Mouse (Mus musculus): Measurements from ENCODE around the gene Lamp2. TPM values are rescaled to one million over a fixed set of nuclear protein-coding genes. Genes with fewer than 3 reads are reported as not detected.

Gene Lamp2
- total RNA-seq (2023), result 10 to 100 TPM; 70.9 to 71.2 TPM

DNA sequence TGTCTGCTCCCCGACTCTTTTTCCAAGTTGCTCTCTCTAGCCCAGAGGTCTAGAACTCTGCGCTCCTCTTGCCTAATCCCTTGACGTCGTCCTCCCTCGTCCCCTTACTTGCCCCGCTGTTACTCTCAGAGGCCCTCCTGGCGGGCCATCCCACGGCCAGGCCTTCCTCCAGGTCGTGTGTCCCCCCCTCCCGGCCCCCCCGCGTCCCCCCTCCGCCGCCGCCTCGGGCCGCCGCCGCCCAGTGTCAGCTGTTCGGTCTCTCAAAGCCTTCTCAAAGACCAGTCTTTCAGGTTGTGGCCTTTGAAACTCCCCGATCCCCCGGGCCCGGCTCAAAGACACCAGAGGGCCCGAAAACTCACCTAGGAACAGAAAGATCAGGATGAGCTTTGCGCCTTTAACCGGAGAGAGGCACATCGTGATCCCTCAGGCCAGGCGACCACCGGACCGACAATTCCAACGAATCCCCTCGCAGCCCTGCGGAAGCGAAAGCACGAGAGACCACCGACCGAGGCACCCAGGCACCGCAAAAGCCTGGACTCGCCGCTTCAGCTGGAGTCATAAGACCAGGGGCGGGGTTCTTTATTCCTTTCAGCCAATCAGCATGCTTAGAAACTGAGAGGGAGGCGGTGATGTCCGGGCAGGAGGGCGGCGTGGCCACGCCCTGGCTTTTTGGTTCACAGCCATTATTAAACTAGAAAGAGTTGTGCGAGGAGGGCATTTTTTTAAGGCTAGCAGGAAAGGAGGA, at the start of gene Lamp2:
Gene Lamp2, minus strand, starts transcription at position 565 of the 745 bp plus-strand sequence.

Other genes starting within 250 kb of the Lamp2 start
- under 1 TPM; 0.27 to 0.32 TPM for gene Tmem255a, start 204.0 kb downstream of the Lamp2 start, total RNA-seq (2023)
- gene Atp1b4, start 140.3 kb downstream of the Lamp2 start, total RNA-seq (2023), result not detected
- 10 to 100 TPM; 36.7 to 41.7 TPM for gene Cul4b, start 119.7 kb upstream of the Lamp2 start, total RNA-seq (2023)
- 10 to 100 TPM; 60.2 to 78.0 TPM for gene Mcts1, start 144.1 kb upstream of the Lamp2 start, total RNA-seq (2023)
- 10 to 100 TPM; 14.6 to 17.3 TPM for gene C1galt1c1, start 178.6 kb upstream of the Lamp2 start, total RNA-seq (2023)

Measured in B cell, adult 67 days (primary cell).